Mouse (Mus musculus) forebrain, embryonic 15.5 days (tissue): ENCODE measurements at regions not wholly inside any gene's neighbourhood (a gene's known extent, or its start where the extent isn't known, plus 50 kb on each side); places are given as distances from the start of the nearest gene placed in this dataset.

ENCODE experiments used
- ATAC-seq: fragments of 200-750 bp; cut with Nextera tagmentation; replicated peaks from 2 replicates; pipeline ENCODE4 v1.8.0; 2017; ENCODE audit warnings: mild to moderate bottlenecking, moderate TSS enrichment, moderate library complexity
- H3K27ac ChIP-seq: fragments of 300-500 bp; sonication (generic); replicated peaks from 2 replicates; pipeline ENCODE4 v1.5.1; 2015; ENCODE audit warnings: mild to moderate bottlenecking, inconsistent platforms
- H3K27me3 ChIP-seq: fragments of 300-500 bp; sonication (generic); 2 replicates; pipeline ENCODE4 v1.6.1; 2015; ENCODE audit warnings: inconsistent platforms
- H3K36me3 ChIP-seq: fragments of 300-500 bp; sonication (generic); 2 replicates; pipeline ENCODE4 v1.6.1; 2015; ENCODE audit warnings: mild to moderate bottlenecking, inconsistent platforms
- H3K4me1 ChIP-seq: fragments of 300-500 bp; sonication (generic); 2 replicates; pipeline ENCODE4 v1.6.1; 2015; ENCODE audit warnings: inconsistent platforms
- H3K4me2 ChIP-seq: fragments of 300-500 bp; sonication (generic); replicated peaks from 2 replicates; pipeline ENCODE4 v1.6.1; 2015; ENCODE audit warnings: mild to moderate bottlenecking, inconsistent platforms
- H3K4me3 ChIP-seq: fragments of 300-500 bp; sonication (generic); 2 replicates; pipeline ENCODE4 v1.5.1; 2015; ENCODE audit warnings: mild to moderate bottlenecking, inconsistent platforms
- H3K9ac ChIP-seq: fragments of 300-500 bp; sonication (generic); replicated peaks from 2 replicates; pipeline ENCODE4 v1.6.1; 2015; ENCODE audit warnings: mild to moderate bottlenecking, inconsistent platforms
- H3K9me3 ChIP-seq: fragments of 300-500 bp; sonication (generic); 2 replicates; pipeline ENCODE4 v1.6.1; 2016; ENCODE audit warnings: inconsistent platforms
- WGBS: fragments of 180-500 bp; shearing (Covaris S2); methylation state at CpG from one replicate; pipeline ENCODE4 v1.1.7; 2015; ENCODE audit warnings: mixed read lengths; 5-methylcytosine and 5-hydroxymethylcytosine counted together

DNA sequence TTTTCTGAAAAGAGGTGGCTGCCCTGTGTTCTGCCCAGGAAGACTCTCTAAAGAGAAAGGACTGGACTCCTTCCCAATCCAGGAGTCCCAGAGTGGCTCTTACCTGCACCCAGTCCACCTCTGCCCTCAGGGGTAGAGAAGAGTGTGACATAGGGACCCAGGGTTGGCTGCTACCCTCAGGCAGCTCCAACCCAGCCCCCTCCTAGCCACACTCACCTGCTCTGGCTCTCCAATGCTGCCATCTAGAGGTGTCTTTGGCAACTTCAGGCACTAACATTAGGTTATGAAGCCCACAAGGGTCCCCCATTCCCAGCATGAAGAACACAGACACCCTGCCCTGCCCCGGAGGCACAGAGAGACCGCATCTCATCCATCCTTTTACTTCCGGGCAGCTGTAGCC, 82.4 kb upstream of the Csf3r start:
- WGBS = 44% methylated on average over 3 of the region's 3 CpGs
- ATAC-seq = peak; percentile 67
- Histone ChIP-seq H3K9me3 (no peaks in the 10 kb centered on the region), H3K27me3 (no peaks in the 10 kb centered on the region), H3K4me2 (no peak overlapping the region), H3K4me1 (peaks cover 11% of the 10 kb centered on the region), H3K9ac (no peak overlapping the region), H3K27ac (no peak overlapping the region), H3K4me3 (no peak overlapping the region), H3K36me3 (no peaks in the 10 kb centered on the region)

- Histone ChIP-seq H3K9me3 (no peaks in the 10 kb centered on the region), H3K27me3 (no peaks in the 10 kb centered on the region), H3K27ac (no peak overlapping the region; the same call in 1 of the 2 replicates), H3K36me3 (no peaks in the 10 kb centered on the region), H3K4me1 (peaks cover 8% of the 10 kb centered on the region), H3K4me3 (no peak overlapping the region), H3K4me2 (no peak overlapping the region), H3K9ac (no peak overlapping the region)
- 34% methylated on average over 2 of the region's 2 CpGs for WGBS
- ATAC-seq = peak; percentile 44; the same call in 1 of the 2 replicates
These were observed 79.3 kb upstream of the Csf3r start for GRCm38 (mm10) chr4:125945062-125945461.

DNA sequence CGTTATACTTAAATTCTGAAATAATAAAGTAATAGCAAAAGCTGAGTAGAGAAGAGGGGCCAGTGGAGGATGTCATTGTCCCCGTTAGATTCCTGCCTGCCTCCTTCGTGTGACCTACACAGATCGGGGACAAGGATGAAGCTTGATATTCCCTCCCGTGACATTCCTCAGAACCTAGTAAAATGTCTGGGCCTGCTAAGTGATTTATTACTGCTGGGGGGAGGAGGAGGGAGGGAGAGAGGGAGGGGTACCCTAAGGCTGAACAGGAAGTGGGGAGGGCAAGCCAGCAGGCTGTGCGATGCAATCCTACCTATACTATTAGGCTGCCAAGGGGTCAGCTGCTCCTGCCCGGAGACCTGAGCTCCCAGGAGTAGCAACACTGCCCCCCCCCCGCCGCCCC, 64.9 kb upstream of the Csf3r start:
- 62% methylated on average over 9 of the region's 9 CpGs for WGBS

DNA sequence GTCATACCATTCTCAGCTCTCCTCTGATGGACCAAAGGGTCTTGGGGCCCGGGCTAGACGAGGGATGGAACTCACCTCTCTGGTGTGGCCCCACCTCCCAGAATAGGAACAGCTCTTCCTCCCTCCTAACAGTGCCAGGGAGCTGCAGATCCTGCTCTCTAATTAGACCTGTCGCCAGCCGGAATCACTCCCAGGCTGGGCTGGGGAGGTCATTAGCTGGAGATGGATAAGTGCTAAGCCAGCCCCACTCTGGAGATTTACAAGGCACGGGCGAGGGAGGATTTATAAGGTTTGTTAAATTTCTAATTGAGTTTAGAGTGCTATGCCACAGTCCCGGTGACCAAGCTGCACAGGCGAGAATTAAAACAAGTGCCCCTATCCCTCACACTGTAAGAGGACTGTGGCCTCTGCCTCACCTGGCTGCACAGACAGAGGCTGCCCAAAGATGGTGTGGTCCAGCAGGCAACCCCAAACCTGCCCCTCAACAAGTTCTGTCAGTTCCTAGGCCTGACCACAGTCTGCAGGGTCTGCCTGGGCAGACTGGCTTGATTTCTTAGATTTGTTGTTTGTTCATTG, 63.6 kb upstream of the Csf3r start:
- H3K4me3 ChIP-seq = no peak overlapping the region
- no peak overlapping the region for H3K4me2 ChIP-seq
- H3K9ac ChIP-seq = no peak overlapping the region
- no peak overlapping the region for H3K27ac ChIP-seq
- H3K9me3 ChIP-seq = no peaks in the 10 kb centered on the region
- WGBS = 29% methylated on average over 8 of the region's 8 CpGs
- H3K36me3 ChIP-seq = no peaks in the 10 kb centered on the region
- H3K27me3 ChIP-seq = 0 out of 2 replicates have a peak, but pooled peaks cover 3% of the 10 kb centered on the region
- no peak for ATAC-seq
- 0 out of 2 replicates have a peak, but pooled peaks cover 2% of the 10 kb centered on the region for H3K4me1 ChIP-seq

More for the DNA sequence above, 64.9 kb upstream of the Csf3r start:
- no peak overlapping the region for H3K4me2 ChIP-seq
- 0 out of 2 replicates have a peak, but pooled peaks cover 3% of the 10 kb centered on the region for H3K27me3 ChIP-seq
- H3K9ac ChIP-seq = no peak overlapping the region
- no peaks in the 10 kb centered on the region for H3K9me3 ChIP-seq
- 0 out of 2 replicates have a peak, but pooled peaks cover 2% of the 10 kb centered on the region for H3K4me1 ChIP-seq
- no peak overlapping the region for H3K4me3 ChIP-seq
- H3K36me3 ChIP-seq = no peaks in the 10 kb centered on the region
- ATAC-seq = no peak
- no peak overlapping the region for H3K27ac ChIP-seq

GRCm38 (mm10) chr4:125962677-125963076, 61.7 kb upstream of the Csf3r start:
- H3K9ac ChIP-seq = no peak overlapping the region
- no peaks in the 10 kb centered on the region for H3K4me1 ChIP-seq
- no peak overlapping the region for H3K4me2 ChIP-seq
- no peak overlapping the region for H3K4me3 ChIP-seq
- no peak overlapping the region for H3K27ac ChIP-seq
- H3K9me3 ChIP-seq = no peaks in the 10 kb centered on the region
- ATAC-seq = peak; percentile 71
- 0 out of 2 replicates have a peak, but pooled peaks cover 3% of the 10 kb centered on the region for H3K27me3 ChIP-seq
- no peaks in the 10 kb centered on the region for H3K36me3 ChIP-seq
- 3% methylated on average over 7 of the region's 7 CpGs for WGBS
